Mouse (Mus musculus) midbrain, embryonic 11.5 days (tissue): Measurements from ENCODE around the gene Scgb3a1. TPM values are rescaled to one million over a fixed set of nuclear protein-coding genes. Genes with fewer than 3 reads are reported as not detected.

Experiments
- ATAC-seq: fragments of 200-750 bp; cut with Nextera tagmentation; 2 replicates; pipeline ENCODE4 v1.8.0; 2017; ENCODE audit warnings: moderate TSS enrichment, moderate library complexity; ENCODE audit not compliant: low FRiP score
- DNase-seq: peaks from one replicate; pipeline ENCODE4 v3.0.0; 2015; ENCODE audit warnings: low spot score; ENCODE audit errors: missing footprints
- H3K27ac ChIP-seq: fragments of 300-500 bp; sonication (generic); 2 replicates; pipeline ENCODE4 v1.5.1; 2014; ENCODE audit warnings: low read depth, low read length
- H3K27me3 ChIP-seq: fragments of 300-500 bp; sonication (generic); 2 replicates; pipeline ENCODE4 v1.6.1; 2014; ENCODE audit warnings: mild to moderate bottlenecking, low read length, moderate library complexity, mixed read lengths; ENCODE audit not compliant: control insufficient read depth, insufficient read depth
- H3K36me3 ChIP-seq: fragments of 300-500 bp; sonication (generic); 2 replicates; pipeline ENCODE4 v1.6.1; 2014; ENCODE audit warnings: mild to moderate bottlenecking, low read length, moderate library complexity, mixed read lengths; ENCODE audit not compliant: control insufficient read depth, insufficient read depth
- H3K4me1 ChIP-seq: fragments of 300-500 bp; sonication (generic); 2 replicates; pipeline ENCODE4 v1.6.1; 2014; ENCODE audit warnings: low read length; ENCODE audit not compliant: control insufficient read depth, insufficient read depth
- H3K4me2 ChIP-seq: fragments of 300-500 bp; sonication (generic); 2 replicates; pipeline ENCODE4 v1.6.1; 2014; ENCODE audit warnings: mild to moderate bottlenecking, moderate library complexity
- H3K4me3 ChIP-seq: fragments of 300-500 bp; sonication (generic); 2 replicates; pipeline ENCODE4 v1.5.1; 2014; ENCODE audit warnings: low read depth, low read length
- H3K9ac ChIP-seq: fragments of 300-500 bp; sonication (generic); 2 replicates; pipeline ENCODE4 v1.6.1; 2014; ENCODE audit warnings: low read length
- H3K9me3 ChIP-seq: fragments of 300-500 bp; sonication (generic); 2 replicates; pipeline ENCODE4 v1.6.1; 2016; ENCODE audit warnings: low read length; ENCODE audit not compliant: control insufficient read depth
- WGBS: fragments of 180-500 bp; shearing (Covaris S2); extraction: QIAGEN DNeasy Blood & Tissue Kit; methylation state at CpG from one replicate; pipeline ENCODE4 v1.1.7; 2014; 5-methylcytosine and 5-hydroxymethylcytosine counted together
- polyA plus RNA-seq: library from polyadenylated mRNA; unstranded; fragments of >200 nt; fragmentation: Nextera tagmentation; extraction: Ambion mirVana; gene quantifications from 2 replicates; pipeline ENCODE4 v1.2.1, GENCODE M21; 2014

Scgb3a1 gene
- polyA plus RNA-seq, 1 experiment from 2014 or later, result not detected

GRCm38 (mm10) chr11:49634101-49634500, 29.3 kb upstream of the Scgb3a1 start:
- Histone ChIP-seq H3K4me3 (no peak overlapping the region), H3K4me1 (no peaks in the 10 kb centered on the region), H3K27ac (no peak overlapping the region), H3K9ac (no peak overlapping the region), H3K9me3 (no peaks in the 10 kb centered on the region), H3K27me3 (peaks cover 33% of the 10 kb centered on the region), H3K36me3 (no peaks in the 10 kb centered on the region), H3K4me2 (no peak overlapping the region)
- DNase-seq, result no peak
- ATAC-seq, result no peak
- WGBS, result 8% methylated on average over 22 of the region's 22 CpGs

GRCm38 (mm10) chr11:49635671-49636070, 27.7 kb upstream of the Scgb3a1 start:
- 62% methylated on average over 6 of the region's 6 CpGs for WGBS
- ATAC-seq (no peak), DNase-seq (no peak)
- Histone ChIP-seq H3K9me3 (no peaks in the 10 kb centered on the region), H3K9ac (no peak overlapping the region), H3K4me2 (no peak overlapping the region), H3K27ac (no peak overlapping the region), H3K4me1 (no peaks in the 10 kb centered on the region), H3K27me3 (peaks cover 33% of the 10 kb centered on the region), H3K36me3 (no peaks in the 10 kb centered on the region), H3K4me3 (no peak overlapping the region)

- DNase-seq (no peak), ATAC-seq (no peak; the same call in 1 of the 2 replicates)
- Histone ChIP-seq H3K36me3 (no peaks in the 10 kb centered on the region), H3K9ac (no peak overlapping the region), H3K9me3 (no peaks in the 10 kb centered on the region), H3K27ac (no peak overlapping the region), H3K4me2 (0 out of 2 replicates have a peak overlapping the region, but pooled peaks have one; percentile 1), H3K4me1 (no peaks in the 10 kb centered on the region), H3K27me3 (peaks cover 33% of the 10 kb centered on the region), H3K4me3 (no peak overlapping the region)
- 2% methylated on average over 11 of the region's 11 CpGs for WGBS
Measured at GRCm38 (mm10) chr11:49636449-49636848, 27.0 kb upstream of the Scgb3a1 start.

GRCm38 (mm10) chr11:49645677-49646076, 17.7 kb upstream of the Scgb3a1 start:
- H3K27me3 ChIP-seq, result no peaks in the 10 kb centered on the region
- H3K36me3 ChIP-seq, result no peaks in the 10 kb centered on the region
- H3K4me1 ChIP-seq, result no peaks in the 10 kb centered on the region
- 61% methylated on average over 7 of the region's 8 CpGs for WGBS
- no peak overlapping the region for H3K27ac ChIP-seq
- H3K4me3 ChIP-seq, result no peak overlapping the region
- no peaks in the 10 kb centered on the region for H3K9me3 ChIP-seq
- ATAC-seq (no peak), DNase-seq (no peak)
- no peak overlapping the region for H3K9ac ChIP-seq
- H3K4me2 ChIP-seq, result no peak overlapping the region

GRCm38 (mm10) chr11:49650113-49650993, 13.1 kb upstream of the Scgb3a1 start:
- Histone ChIP-seq H3K27ac (no peak overlapping the region), H3K27me3 (no peaks in the 10 kb centered on the region), H3K9me3 (no peaks in the 10 kb centered on the region), H3K4me2 (no peak overlapping the region), H3K4me3 (no peak overlapping the region), H3K4me1 (no peaks in the 10 kb centered on the region), H3K36me3 (no peaks in the 10 kb centered on the region), H3K9ac (no peak overlapping the region)
- ATAC-seq (no peak), DNase-seq (peak; percentile 78)
- WGBS, result 68% methylated on average over 18 of the region's 18 CpGs

- DNase-seq (peak; percentile 66), ATAC-seq (no peak)
- Histone ChIP-seq H3K4me3 (no peak overlapping the region), H3K9ac (no peak overlapping the region), H3K27ac (no peak overlapping the region), H3K4me1 (no peaks in the 10 kb centered on the region), H3K9me3 (no peaks in the 10 kb centered on the region), H3K4me2 (no peak overlapping the region), H3K27me3 (no peaks in the 10 kb centered on the region), H3K36me3 (no peaks in the 10 kb centered on the region)
- WGBS, result 82% methylated on average over 16 of the region's 16 CpGs
Measured at GRCm38 (mm10) chr11:49650994-49651761, 12.2 kb upstream of the Scgb3a1 start.

- WGBS, result 81% methylated on average over 10 of the region's 10 CpGs
- DNase-seq (peak; percentile 70), ATAC-seq (no peak)
Measured at GRCm38 (mm10) chr11:49651762-49652322, 11.6 kb upstream of the Scgb3a1 start.

GRCm38 (mm10) chr11:49652401-49653078, 10.9 kb upstream of the Scgb3a1 start:
- no peak overlapping the region for H3K4me3 ChIP-seq
- 29% methylated on average over 19 of the region's 19 CpGs for WGBS
- no peak overlapping the region for H3K9ac ChIP-seq
- H3K27ac ChIP-seq, result no peak overlapping the region
- no peaks in the 10 kb centered on the region for H3K27me3 ChIP-seq
- DNase-seq, result peak; percentile 99
- H3K36me3 ChIP-seq, result no peaks in the 10 kb centered on the region
- peak overlapping the region; percentile 29 for H3K4me2 ChIP-seq
- peak; percentile 80 for ATAC-seq
- no peaks in the 10 kb centered on the region for H3K4me1 ChIP-seq
- no peaks in the 10 kb centered on the region for H3K9me3 ChIP-seq

More at GRCm38 (mm10) chr11:49651762-49652322, 11.6 kb upstream of the Scgb3a1 start:
- H3K36me3 ChIP-seq, result no peaks in the 10 kb centered on the region
- H3K9me3 ChIP-seq, result no peaks in the 10 kb centered on the region
- no peaks in the 10 kb centered on the region for H3K27me3 ChIP-seq
- H3K4me3 ChIP-seq, result no peak overlapping the region
- no peaks in the 10 kb centered on the region for H3K4me1 ChIP-seq
- H3K4me2 ChIP-seq, result no peak overlapping the region
- H3K9ac ChIP-seq, result no peak overlapping the region
- no peak overlapping the region for H3K27ac ChIP-seq
